Mouse (Mus musculus) left cerebral cortex, adult 11 months (tissue): ENCODE measurements at regions not wholly inside any gene's neighbourhood (a gene's known extent, or its start where the extent isn't known, plus 50 kb on each side); places are given as distances from the start of the nearest gene placed in this dataset.

Experiments
- DNase-seq: peaks from one replicate; pipeline ENCODE4 v3.0.0; 2022; ENCODE audit warnings: low spot score

DNA sequence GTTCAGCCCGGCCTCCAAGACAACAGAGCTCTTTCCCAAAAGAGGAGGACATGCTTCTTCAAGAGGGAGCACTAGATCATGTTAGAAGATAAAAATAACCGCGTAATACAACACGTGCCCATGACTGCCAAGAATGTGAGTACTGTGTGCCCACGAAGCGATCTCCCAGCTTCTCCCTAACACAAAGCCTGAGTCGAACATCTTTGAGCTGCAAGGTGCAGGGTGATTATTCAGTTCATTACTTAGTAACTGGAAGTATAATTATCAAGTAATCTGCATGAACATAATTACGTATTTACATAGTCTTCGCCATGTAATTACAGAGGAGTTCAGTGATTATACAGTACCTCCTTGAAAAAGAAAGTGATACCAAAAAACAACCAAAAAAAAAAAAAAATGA, 269.7 kb downstream of the Efnb2 start:
- peak; percentile 12 for DNase-seq

DNA sequence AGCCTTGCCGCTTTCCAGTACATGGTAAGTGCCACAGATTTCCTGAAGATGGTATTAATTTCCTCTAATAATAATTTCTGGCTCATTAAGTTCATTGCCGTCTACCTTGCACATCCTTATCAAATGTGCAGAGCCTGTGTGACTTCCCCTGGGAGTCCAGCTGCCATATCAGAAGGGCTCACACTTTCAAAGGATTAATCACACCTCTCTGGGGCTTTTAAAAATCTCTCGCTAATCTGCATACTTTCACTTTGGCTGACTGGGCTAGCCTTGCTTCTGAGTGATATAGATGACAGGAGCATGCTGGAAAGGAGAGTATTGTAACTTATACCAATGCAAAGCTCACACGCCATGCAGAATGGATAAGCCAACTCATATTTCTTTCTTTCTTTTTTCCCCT, 282.8 kb downstream of the Efnb2 start:
- DNase-seq: no peak

DNA sequence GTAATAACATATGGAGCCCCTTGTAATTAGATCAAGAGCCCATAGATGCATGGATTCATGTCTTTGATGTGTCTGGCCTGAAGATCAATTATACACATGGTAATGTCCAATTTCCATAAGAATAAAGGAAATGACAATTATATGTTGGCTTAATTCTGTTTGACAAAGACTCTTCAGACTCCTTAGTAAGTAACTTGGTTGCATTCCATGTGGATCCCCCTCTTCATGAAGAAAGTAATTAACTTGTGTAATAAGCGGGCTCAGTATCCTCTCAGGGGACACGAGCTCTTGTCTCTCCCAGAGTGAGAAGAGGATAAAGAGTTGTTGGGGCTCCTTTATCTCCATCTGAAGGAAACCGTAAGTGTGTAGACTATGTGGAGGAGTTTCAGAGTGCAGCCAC, 284.3 kb downstream of the Efnb2 start:
- no peak for DNase-seq

DNA sequence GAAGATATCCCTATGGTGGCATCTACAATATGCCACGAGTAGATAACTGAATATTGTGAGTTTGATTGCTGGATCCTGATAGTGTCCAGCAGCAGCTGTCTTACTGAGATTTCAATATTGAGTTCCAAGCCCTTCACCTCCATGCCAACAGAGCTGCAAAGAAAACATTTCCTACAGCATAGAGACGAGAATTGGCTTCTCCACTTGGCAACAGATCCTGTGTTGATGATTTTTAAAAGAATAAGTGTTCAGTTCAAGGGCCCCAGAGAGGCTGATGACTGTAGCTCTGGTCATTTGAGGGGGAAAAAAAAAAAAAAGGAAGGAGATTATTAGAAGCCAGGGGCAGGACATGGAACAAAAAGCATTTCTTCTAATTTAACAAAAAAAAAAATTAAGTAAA, 284.7 kb downstream of the Efnb2 start:
- no peak for DNase-seq

DNA sequence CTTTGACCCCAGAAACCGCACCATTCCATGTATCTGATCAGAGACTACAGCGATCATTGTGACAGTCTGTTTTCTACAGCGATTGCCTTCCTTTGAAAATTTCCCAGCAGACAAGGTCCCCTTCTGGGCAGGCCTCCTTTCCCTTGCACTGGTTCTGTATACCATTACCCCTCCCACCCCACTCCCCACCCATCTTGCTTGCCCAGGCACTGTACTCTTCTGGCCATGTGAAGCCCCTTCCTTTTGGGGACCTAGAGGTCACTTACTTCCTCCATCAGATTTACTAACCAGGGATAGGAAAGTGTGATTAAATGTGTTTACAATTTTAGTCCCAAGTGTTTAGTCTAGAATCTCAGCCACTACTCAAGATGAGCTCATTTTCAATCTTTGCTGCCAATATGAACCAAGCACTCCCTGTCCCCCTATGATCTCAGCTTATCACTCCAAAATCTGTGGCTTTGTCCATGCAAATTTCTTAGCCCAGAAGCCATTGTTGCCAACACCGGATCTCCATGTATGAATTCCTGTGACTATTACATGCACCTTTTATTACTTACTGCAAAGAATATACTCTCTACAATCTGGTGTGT, 293.7 kb downstream of the Efnb2 start:
- no peak for DNase-seq

DNA sequence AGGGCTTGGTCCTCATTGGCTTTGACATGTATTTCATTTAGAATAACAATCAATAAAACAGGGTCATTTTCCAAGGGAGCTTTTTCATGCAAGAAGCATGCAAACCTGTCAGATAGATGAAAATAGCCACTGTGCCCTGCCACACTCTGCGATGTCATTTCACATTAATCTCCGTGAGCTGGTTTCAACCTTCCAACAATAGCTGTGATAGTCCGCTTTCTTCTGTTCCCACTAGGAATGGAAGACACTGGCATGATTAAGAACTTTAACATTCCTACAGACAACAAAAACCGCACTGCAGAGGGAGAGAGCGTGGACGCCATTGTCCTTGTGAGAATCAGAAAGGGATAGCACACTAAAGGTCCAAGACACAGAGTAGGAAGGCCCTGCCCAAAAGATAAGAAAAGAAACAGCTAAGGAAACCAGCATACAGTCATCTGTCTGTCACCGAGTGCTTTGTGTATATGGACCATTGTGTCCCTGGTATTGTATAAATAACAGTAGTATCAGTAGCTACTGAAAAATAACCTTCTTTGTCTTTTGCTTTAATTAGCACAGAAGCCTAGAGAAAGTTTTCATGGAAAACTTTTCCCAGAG, 299.0 kb downstream of the Efnb2 start:
- DNase-seq: no peak

DNA sequence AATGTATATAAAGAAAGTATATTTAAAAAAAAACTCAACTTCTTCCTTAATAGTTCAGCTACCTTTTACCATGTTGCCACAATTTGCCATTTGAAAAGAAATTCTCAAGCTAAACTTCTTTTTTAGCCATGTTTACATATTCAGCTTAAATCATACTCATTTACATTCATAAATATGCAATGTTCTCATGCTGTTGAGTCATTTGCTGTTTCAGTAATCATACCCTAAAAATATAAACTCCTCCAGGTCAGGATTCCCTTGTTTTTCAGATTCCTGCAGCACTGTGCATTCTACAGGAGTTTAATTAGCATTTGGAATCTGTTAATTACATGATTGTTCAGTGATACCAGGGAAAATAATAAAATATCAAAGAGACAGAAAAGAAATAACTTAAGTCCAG, 300.5 kb downstream of the Efnb2 start:
- no peak for DNase-seq

DNA sequence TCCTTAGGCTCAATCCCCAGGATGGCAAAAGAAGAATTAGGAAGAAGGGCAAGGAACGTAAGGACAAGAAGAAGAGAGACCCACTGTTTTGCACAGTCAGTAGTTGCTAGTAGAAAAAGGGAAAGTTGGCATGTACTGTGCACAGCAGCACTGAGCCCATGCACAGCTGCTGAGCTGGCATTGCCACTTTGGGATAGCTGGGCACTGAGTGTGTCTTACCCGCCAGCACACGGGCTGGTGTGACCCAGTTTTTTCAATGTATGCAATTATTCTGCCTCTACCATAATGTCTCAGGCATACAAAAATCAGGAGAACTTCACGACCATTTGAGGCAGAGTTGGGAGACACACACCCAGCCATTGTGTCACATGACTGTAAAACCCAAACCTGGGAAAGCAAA, 306.1 kb downstream of the Efnb2 start:
- no peak for DNase-seq

DNA sequence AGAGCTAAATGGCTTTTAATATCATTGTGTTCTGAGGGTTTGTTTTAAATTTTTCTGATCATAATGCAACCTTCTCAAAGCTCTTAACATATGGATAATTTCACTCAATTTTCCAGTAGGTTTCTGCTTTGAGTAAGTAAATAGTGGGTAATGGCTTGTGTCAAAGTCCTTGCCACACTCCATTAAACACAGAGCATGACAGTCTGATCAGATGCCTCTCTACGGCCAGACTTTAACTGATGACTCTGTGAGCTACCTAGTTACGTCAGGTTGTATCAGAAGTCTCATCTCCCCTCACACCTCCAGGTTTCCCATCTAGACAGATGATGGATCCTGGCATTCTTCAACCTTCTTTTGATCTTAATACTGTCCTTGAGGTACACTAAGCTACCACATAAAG, 316.4 kb downstream of the Efnb2 start:
- DNase-seq: no peak

DNA sequence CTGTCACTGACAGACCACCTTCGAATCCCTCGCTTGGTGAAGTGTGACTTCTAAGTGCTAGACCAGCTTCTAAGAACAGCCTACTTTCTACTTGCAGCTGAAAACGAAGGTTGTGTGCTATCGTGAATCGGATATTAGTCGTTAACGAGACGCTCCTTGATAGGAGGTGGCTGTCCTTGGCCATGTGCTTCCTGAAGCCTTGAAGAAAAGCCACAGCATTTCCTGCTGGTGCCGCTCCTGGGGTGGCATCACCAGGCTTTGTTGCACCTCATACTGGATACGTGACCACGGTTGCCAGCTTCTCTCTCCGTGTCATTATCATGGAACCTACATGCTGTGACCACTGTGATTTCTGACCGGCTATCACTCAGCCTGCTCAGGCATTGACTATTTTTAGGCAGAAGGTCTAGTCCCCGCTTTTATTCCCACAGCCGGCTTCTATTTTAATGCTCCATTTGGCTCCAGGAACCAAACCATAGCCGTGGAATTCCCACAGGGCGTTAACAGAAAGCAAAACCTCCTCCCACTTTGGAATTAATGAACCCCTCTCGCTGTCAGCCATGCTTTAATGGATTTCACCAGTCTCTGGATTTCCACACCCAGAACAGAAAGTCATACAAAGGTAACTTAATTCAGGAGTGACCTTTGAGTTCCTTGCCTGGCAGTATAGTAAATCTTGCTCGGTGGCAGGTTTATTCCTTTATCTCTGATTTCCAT, 325.6 kb downstream of the Efnb2 start:
- DNase-seq: no peak

DNA sequence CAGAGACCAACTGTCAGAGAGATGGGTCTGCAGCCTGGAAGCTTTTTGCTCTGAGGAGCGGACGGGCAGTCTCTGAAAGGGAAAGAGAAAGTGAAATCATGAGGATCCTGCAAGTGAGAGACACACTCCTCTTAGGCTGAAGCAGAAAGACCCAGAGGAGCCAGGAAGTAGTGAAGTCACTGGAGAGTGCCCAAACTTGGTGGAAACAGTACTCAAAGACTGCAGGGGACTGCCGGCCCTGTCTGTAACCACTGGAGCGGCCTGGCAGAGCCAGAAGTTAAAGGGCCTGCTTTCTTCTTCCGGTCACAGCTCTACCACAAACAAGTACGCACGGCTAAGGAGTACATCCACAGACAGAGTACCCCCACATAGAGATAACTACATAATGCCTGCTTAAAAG, 326.5 kb downstream of the Efnb2 start:
- no peak for DNase-seq

DNA sequence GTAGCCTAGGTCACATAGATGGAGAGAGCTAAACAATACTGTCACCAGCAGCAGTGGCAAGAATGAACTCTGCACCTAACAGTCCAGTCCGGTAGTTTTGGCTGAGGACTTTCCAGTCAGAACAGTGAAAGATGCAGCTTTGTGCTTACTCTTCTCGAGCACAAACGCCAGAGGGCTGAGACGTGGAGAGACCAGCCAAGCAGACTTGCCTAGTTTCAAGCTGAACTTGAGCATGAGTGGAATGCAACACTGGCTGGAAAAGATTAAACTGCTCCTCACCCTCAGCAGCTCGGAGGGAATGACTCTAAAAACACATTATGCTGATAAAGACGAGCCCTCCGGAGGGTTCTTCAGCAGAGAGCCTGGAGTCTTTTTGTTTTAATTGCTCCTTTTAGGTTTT, 329.8 kb downstream of the Efnb2 start:
- no peak for DNase-seq

DNA sequence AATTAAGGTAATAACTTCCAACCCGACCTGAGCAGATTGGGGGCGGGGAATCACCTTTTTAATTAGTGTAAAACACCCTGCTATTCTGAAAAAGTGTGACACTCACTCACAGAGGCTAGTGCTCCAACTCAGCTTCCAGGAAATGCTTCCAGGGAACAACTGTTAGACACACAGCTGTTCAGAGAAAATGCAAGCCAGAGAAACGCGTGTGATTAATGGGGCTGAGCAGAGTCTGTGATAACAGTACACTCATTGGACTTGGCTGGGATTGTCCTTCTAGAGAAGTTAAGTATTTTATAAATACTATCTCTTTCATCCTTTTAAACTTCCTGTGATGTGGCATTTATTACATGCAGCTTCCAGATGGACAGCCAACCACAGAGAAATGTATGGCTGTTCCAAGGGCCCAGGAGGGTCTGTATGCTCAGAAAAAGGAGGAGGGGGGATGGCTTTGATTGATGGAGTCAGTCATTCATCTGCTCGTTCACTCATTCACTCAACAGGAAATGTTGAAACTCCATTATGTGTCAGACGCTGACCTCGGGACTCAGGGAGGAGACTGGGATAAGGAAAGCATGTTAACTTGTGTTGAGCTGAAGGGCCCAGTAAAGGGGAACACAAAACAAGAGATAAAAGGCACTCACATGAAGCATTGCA, 332.9 kb downstream of the Efnb2 start:
- DNase-seq: no peak

DNA sequence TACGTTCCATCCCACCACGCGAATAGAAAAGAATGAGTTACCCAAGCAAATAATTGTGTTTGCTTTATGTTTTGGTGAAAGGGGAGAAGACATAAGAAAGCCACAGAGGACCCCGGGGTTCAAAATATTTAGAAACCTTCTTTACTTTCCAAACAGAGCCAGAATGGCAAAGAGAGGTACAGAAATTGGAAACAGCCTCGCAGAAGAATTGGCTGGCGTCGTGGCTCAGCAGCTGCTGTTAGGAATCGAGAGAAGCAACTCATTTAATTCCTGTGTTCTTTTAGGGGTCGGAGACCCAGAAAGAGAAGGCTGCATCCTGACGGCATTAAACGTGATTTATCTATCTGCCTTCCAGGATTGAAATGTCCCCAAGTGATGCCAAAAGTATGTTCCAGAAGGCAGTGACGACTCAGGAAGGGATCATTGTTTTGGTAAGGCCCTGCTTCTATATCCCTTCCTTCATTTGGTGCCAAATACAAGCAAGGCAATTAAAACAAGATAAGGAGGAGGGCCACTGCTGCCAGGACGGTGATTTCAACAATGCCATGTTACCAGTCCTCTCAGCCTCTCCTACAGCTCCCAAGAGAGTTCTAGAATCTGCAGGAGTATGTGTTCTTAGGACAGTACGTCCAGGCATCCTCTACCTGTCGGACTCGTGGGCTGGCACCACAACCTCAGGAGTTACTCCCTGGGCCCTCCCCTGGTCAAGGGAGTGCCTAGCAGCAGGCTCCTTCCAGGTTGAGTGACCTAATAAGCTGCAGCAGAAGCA, 334.8 kb downstream of the Efnb2 start:
- no peak for DNase-seq

DNA sequence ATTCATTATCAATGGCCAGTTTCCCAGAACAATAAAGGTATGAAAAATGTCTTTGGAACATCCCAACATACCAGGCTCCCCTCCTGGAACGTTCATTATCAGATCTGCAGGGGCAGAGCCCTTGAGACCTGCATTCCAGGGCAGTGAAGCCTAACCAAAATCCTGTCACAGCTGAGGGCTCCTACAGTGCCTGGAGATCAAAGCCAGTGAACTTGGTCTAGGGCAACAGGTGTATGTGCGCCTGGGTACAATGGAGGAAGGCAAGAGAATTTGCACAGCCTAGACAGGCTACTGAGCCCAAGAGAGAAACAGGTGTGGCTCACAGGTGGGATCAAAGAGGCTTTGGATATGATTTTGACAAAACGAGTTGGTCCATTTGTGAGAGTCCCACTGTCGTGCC, 335.6 kb downstream of the Efnb2 start:
- no peak for DNase-seq

DNA sequence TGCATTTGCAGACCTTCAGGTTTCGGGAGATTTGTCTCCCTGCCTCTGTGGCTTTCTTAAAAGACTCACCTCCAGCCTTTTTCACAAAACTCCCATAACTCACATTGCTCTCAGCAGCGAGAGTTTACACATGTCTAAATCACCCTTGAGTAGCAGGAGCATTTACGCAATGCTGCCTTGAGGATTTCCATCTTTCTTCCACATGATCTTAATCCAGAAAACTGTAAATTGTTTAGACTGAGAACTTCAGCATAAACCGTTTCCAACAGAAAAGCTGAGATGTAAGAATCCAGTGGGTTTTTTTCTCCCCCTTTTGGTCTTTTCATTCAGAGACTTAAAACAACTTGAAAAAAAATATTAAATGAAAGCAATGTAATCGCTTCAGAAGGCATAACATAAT, 336.5 kb downstream of the Efnb2 start:
- DNase-seq: no peak

DNA sequence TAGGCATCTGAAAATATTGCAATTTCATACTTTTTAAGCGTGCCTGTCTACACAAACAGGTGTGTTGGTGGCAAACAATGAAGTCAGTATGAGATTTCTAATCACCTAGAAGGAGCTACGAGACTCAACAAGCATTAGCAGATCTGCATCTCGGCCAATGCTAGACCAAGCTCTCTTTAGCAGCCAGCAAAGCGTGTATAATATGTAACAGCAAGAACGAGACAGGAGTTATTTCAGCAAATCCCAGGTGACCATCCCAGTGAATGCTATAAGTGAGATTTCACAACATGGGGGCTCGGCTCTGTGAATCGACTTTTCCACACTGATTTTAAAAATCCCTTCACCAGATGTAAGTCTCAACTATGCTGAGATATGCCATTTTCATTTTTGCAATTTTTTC, 352.8 kb downstream of the Efnb2 start:
- DNase-seq: no peak

DNA sequence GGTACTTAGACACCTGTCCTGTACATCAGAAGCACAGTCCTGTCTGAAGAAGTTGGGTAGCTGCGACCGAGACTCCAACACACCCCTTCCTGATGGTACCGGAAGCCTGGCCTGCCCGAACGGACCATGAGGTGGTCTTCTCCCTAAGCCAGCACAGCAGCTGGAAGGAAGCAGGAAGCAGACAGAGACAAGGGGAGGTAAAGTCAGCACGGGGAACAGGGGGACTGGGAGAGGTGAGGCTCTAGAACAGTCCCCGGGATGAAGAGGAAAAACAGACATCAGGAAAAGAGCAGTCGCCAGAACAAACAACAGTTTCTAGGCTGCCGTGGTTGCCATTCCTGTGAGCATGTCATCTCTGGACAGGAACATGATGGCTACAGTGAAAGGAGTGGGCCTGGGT, 353.6 kb downstream of the Efnb2 start:
- no peak for DNase-seq

DNA sequence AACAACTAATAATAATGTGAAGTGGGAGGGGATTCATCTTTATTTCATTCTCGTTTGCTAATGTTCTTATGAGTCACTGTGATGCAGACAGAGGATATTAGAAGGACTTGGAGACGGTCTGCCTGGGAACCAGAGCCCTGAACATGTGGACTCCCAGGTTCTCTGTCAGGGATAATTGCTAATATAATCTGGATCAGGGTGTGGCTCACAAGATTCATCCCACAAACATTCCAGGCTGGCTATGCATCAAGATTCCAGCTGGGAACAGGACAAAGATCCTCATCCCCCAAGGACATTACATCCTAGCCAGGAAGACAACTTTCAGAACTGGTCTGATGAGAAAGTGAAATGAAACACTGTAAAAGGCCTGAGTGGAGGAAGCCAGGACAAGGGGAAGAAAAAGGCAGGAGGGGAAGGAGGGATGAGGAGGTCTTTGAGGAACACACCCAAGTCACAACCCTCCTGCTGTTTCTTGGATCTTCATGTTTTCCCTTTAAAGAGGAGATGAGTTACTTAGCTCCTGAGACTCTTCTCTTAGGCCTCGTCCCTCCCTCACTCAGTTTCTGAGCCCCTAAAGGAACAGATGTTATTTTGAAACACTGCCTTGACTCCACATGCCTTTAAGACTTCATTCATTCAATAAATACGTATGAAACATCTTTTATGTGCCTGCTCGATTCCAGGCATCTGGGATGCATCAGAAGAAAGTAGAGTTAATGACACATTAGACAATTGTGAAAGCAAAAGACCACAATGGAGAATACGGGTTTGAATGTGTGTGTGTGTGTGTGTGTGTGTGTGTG, 360.9 kb downstream of the Efnb2 start:
- no peak for DNase-seq

DNA sequence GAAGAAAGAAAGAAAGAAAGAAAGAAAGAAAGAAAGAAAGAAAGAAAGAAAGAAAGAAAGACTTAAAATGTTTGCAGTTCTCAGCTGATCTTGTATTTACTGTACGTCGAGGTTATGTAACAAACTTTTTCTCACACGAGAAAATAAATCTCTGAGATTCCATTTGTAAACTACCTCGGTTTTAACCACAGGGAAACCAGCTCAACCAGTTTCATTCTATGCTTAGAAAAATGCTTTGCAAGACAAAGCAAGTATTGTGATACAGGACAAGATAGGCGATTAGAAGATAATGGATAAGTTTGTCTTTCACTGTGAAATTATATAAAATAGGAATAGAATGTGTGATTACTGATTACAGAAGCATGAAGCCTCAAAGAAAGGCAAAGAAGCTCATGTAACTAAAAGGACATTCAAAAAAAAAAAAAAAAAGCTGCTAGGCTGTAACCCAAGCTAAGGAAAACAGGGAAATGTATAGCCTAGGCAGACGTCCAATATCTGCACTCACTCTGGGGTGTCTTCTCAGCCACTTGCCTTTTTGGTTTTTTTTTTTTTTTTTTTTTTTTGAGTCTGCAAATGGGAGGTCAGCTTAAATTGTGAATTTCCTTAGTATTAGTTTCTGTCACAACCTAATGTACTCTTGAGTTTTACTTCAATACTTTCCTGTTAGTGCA, 368.3 kb downstream of the Efnb2 start:
- no peak for DNase-seq

DNA sequence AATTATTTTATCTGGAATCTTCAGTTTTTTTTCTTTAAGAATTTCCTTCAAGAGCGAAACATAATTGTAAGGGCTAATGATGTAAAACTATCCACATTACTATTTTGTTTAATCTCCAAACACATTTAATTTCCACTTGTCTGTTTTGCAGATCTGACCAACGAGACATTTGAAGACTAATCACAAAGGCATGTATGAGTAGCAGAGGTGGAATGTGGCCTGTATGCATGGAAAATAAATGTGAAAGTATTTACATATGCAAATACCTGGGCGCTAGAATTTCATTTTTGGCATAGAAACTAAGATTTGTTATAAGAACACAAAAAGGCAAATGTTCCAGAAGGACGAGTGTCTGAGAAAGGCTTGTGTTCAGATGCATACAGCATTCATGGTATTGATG, 375.2 kb downstream of the Efnb2 start:
- no peak for DNase-seq
